Mouse (Mus musculus): ENCODE measurements around the gene Best2.

The Best2 gene

GRCm38 (mm10) chr8:85014431-85014830 lies at the start of gene Best2:
Best2 (minus strand) TSS chr8:85014531.
- no peak for DNase-seq (ENCODE audit: low read depth, low spot score)

GRCm38 (mm10) chr8:85062603-85063002 lies 48.3 kb upstream of the Best2 start:
- no peak for DNase-seq (ENCODE audit: low read depth, low spot score)

GRCm38 (mm10) chr8:85059879-85060616 lies 45.7 kb upstream of the Best2 start, which contains the start of gene Fbxw9:
Fbxw9 (plus strand) TSS chr8:85060055.
- peak; percentile 97 for DNase-seq (ENCODE audit: low read depth, low spot score)

- DNase-seq (ENCODE audit: low read depth, low spot score), result no peak
These were observed 43.0 kb upstream of the Best2 start for GRCm38 (mm10) chr8:85057367-85057766.

- DNase-seq (ENCODE audit: low read depth, low spot score), result no peak
These were observed 29.3 kb upstream of the Best2 start for GRCm38 (mm10) chr8:85043619-85044018.

- DNase-seq (ENCODE audit: low read depth, low spot score), result peak; percentile 53
These were observed 23.6 kb upstream of the Best2 start for GRCm38 (mm10) chr8:85037681-85038531.

- peak; percentile 89 for DNase-seq (ENCODE audit: low read depth, low spot score)
These were observed 23.0 kb upstream of the Best2 start for GRCm38 (mm10) chr8:85037366-85037680.

- peak; percentile 99 for DNase-seq (ENCODE audit: low read depth, low spot score)
These were observed 22.5 kb upstream of the Best2 start, which contains the start of gene Tnpo2 for GRCm38 (mm10) chr8:85036718-85037365. Tnpo2 (plus strand) TSS chr8:85036915.

- DNase-seq (ENCODE audit: low read depth, low spot score), result no peak
These were observed 22.0 kb upstream of the Best2 start for GRCm38 (mm10) chr8:85036381-85036717.

- DNase-seq (ENCODE audit: low read depth, low spot score), result peak; percentile 48
These were observed 21.5 kb upstream of the Best2 start for GRCm38 (mm10) chr8:85035728-85036310.

GRCm38 (mm10) chr8:85035165-85035727 lies 20.9 kb upstream of the Best2 start:
- DNase-seq (ENCODE audit: low read depth, low spot score), result no peak

- peak; percentile 95 for DNase-seq (ENCODE audit: low read depth, low spot score)
These were observed 20.4 kb upstream of the Best2 start for GRCm38 (mm10) chr8:85034764-85035163.

GRCm38 (mm10) chr8:85033867-85034266 lies 19.5 kb upstream of the Best2 start:
- peak; percentile 62 for DNase-seq (ENCODE audit: low read depth, low spot score)

GRCm38 (mm10) chr8:85032622-85033311 lies 18.4 kb upstream of the Best2 start:
- no peak for DNase-seq (ENCODE audit: low read depth, low spot score)

GRCm38 (mm10) chr8:85029271-85029670 lies 14.9 kb upstream of the Best2 start:
- DNase-seq (ENCODE audit: low read depth, low spot score), result no peak

- DNase-seq (ENCODE audit: low read depth, low spot score), result no peak
These were observed 13.6 kb upstream of the Best2 start for GRCm38 (mm10) chr8:85027922-85028321.

- no peak for DNase-seq (ENCODE audit: low read depth, low spot score)
These were observed 13.2 kb upstream of the Best2 start for GRCm38 (mm10) chr8:85027516-85027855.

- peak; percentile 98 for DNase-seq (ENCODE audit: low read depth, low spot score)
These were observed 12.6 kb upstream of the Best2 start, which contains the start of gene Trir for GRCm38 (mm10) chr8:85026670-85027515. Trir (plus strand) TSS chr8:85026823.

GRCm38 (mm10) chr8:85025098-85025932 lies 11.0 kb upstream of the Best2 start, which contains the start of gene Asna1:
Asna1 (minus strand) TSS chr8:85025281.
- DNase-seq (ENCODE audit: low read depth, low spot score), result peak; percentile 99
